ENCODE assay signal across 23 mouse cellular contexts in genomic region chr1:41285221-41285620, GRCm38 (mm10).
DNase-seq lines count a peak whose midpoint lies in the region; ATAC-seq and TF ChIP-seq lines count a peak whose summit lies in the region.
"Had no signal": no experiment of that assay in that cellular context is flagged by ENCODE, and none has a peak within 500 bp of the region (broad histone marks: within the 10 kb centered on the region; RNA-seq: fewer than 3 reads in every experiment).

No protein-coding gene starts in this region.

- H3K4me1 ChIP-seq in hindbrain, embryonic 16.5 days (ENCODE audit: control insufficient read depth, insufficient read depth, low read depth, low read length), result no peaks in the 10 kb centered on the region
- H3K4me1 ChIP-seq in hindbrain, embryonic 11.5 days (replicated peaks; ENCODE audit: control insufficient read depth, insufficient read depth, low read length), result no peaks in the 10 kb centered on the region
- H3K4me1 ChIP-seq in midbrain, postnatal 0 days (ENCODE audit: insufficient read depth, low read length), result no peaks in the 10 kb centered on the region
- H3K4me1 ChIP-seq in midbrain, embryonic 16.5 days (ENCODE audit: control insufficient read depth, insufficient read depth, low read length), result no peaks in the 10 kb centered on the region
- H3K4me1 ChIP-seq: embryonic facial prominence, embryonic 10.5 days; embryonic facial prominence, embryonic 12.5 days; forebrain, embryonic 13.5 days; forebrain, embryonic 15.5 days had no signal

- ATAC-seq in hindbrain, embryonic 16.5 days, result peak; percentile 40; the same call in 1 of the 2 replicates
- no peak for ATAC-seq in hindbrain, embryonic 11.5 days (ENCODE audit: low FRiP score)
- ATAC-seq in midbrain, postnatal 0 days (ENCODE audit: low FRiP score), result no peak
- ATAC-seq in midbrain, embryonic 16.5 days, result no peak
- ATAC-seq: activated CD4-positive, CD25-positive, alpha-beta regulatory T cell, adult 4 months; CD4-positive, CD25-positive, alpha-beta regulatory T cell, adult 4 months; forebrain, embryonic 13.5 days; forebrain, embryonic 15.5 days; forebrain, postnatal 0 days; Patski had no signal

- TF ChIP-seq CTCF in midbrain, postnatal 0 days (IDR thresholded peaks at IDR 0.05), result no peak

- peak; percentile 56 to 64 for DNase-seq in cerebellum, postnatal 10 days
- no peak for DNase-seq in cerebellum, postnatal 25 days
- DNase-seq in hindbrain, embryonic 11.5 days (ENCODE audit: low spot score), result no peak
- peak; percentile 16 for DNase-seq in midbrain, postnatal 0 days (ENCODE audit: low spot score)
- DNase-seq: adrenal gland, adult 8-10 months; adrenal gland, postnatal 14 days; adrenal gland, postnatal 36 days; B cell, adult 2 months; cerebellum, adult 11-12 months; cerebellum, adult 2 months; cerebellum, adult 9-11 months; forebrain, postnatal 0 days had no signal

- H3K36me3 ChIP-seq in hindbrain, embryonic 16.5 days (ENCODE audit: control insufficient read depth, insufficient read depth, low read length), result no peaks in the 10 kb centered on the region
- H3K36me3 ChIP-seq in hindbrain, embryonic 11.5 days (ENCODE audit: control insufficient read depth, insufficient read depth, low read length), result no peaks in the 10 kb centered on the region
- no peaks in the 10 kb centered on the region for H3K36me3 ChIP-seq in midbrain, postnatal 0 days (ENCODE audit: insufficient read depth, low read length)
- no peaks in the 10 kb centered on the region for H3K36me3 ChIP-seq in midbrain, embryonic 16.5 days (ENCODE audit: control insufficient read depth, insufficient read depth, low read length)
- H3K36me3 ChIP-seq: embryonic facial prominence, embryonic 10.5 days; embryonic facial prominence, embryonic 12.5 days; forebrain, embryonic 15.5 days; G1E had no signal

- H3K27ac ChIP-seq in hindbrain, embryonic 16.5 days (ENCODE audit: low read depth, low read length), result no peak overlapping the region
- no peak overlapping the region for H3K27ac ChIP-seq in hindbrain, embryonic 11.5 days (ENCODE audit: low read depth, low read length)
- no peak overlapping the region for H3K27ac ChIP-seq in midbrain, postnatal 0 days (ENCODE audit: low read depth, low read length)
- no peak overlapping the region for H3K27ac ChIP-seq in midbrain, embryonic 16.5 days (ENCODE audit: low read length)
- H3K27ac ChIP-seq: embryonic facial prominence, embryonic 10.5 days; embryonic facial prominence, embryonic 12.5 days; forebrain, embryonic 13.5 days; forebrain, embryonic 15.5 days had no signal

- H3K9me3 ChIP-seq in hindbrain, embryonic 16.5 days (ENCODE audit: control insufficient read depth, low read length), result no peaks in the 10 kb centered on the region
- H3K9me3 ChIP-seq in hindbrain, embryonic 11.5 days (ENCODE audit: control insufficient read depth, low read length), result no peaks in the 10 kb centered on the region
- no peaks in the 10 kb centered on the region; the same call in 1 of the 2 replicates for H3K9me3 ChIP-seq in midbrain, postnatal 0 days (ENCODE audit: low read length)
- H3K9me3 ChIP-seq in midbrain, embryonic 16.5 days (replicated peaks; ENCODE audit: control insufficient read depth, low read length, poor library complexity, severe bottlenecking), result 0 out of 2 replicates have a peak, but pooled peaks cover 2% of the 10 kb centered on the region
- H3K9me3 ChIP-seq: embryonic facial prominence, embryonic 10.5 days; embryonic facial prominence, embryonic 12.5 days; forebrain, embryonic 13.5 days; forebrain, embryonic 15.5 days had no signal

- H3K4me2 ChIP-seq in hindbrain, embryonic 16.5 days (ENCODE audit: low read length), result no peak overlapping the region
- no peak overlapping the region for H3K4me2 ChIP-seq in hindbrain, embryonic 11.5 days (replicated peaks; ENCODE audit: low read depth, low read length)
- no peak overlapping the region for H3K4me2 ChIP-seq in midbrain, postnatal 0 days (ENCODE audit: low read depth, low read length, poor library complexity, severe bottlenecking)
- no peak overlapping the region for H3K4me2 ChIP-seq in midbrain, embryonic 16.5 days (ENCODE audit: low read length)
- H3K4me2 ChIP-seq: embryonic facial prominence, embryonic 12.5 days; forebrain, embryonic 13.5 days; forebrain, embryonic 15.5 days had no signal

- no peaks in the 10 kb centered on the region for H3K27me3 ChIP-seq in hindbrain, embryonic 16.5 days (replicated peaks; ENCODE audit: control insufficient read depth, insufficient read depth, low read length)
- no peaks in the 10 kb centered on the region for H3K27me3 ChIP-seq in hindbrain, embryonic 11.5 days (ENCODE audit: control insufficient read depth, insufficient read depth, low read length)
- H3K27me3 ChIP-seq in midbrain, postnatal 0 days (ENCODE audit: insufficient read depth, low read length), result no peaks in the 10 kb centered on the region
- no peaks in the 10 kb centered on the region for H3K27me3 ChIP-seq in midbrain, embryonic 16.5 days (ENCODE audit: control insufficient read depth, insufficient read depth, low read depth, low read length)
- H3K27me3 ChIP-seq: CH12.LX; embryonic facial prominence, embryonic 12.5 days; forebrain, embryonic 13.5 days; forebrain, embryonic 15.5 days had no signal

- WGBS in hindbrain, embryonic 16.5 days, result 77% methylated on average over 9 of the region's 9 CpGs
- WGBS in hindbrain, embryonic 11.5 days, result 89% methylated on average over 9 of the region's 9 CpGs
- 84% methylated on average over 9 of the region's 9 CpGs for WGBS in midbrain, postnatal 0 days
- 82% methylated on average over 9 of the region's 9 CpGs for WGBS in midbrain, embryonic 16.5 days

- H3K4me3 ChIP-seq in hindbrain, embryonic 16.5 days (ENCODE audit: low read length), result no peak overlapping the region
- H3K4me3 ChIP-seq in hindbrain, embryonic 11.5 days (ENCODE audit: low read depth, low read length), result no peak overlapping the region
- no peak overlapping the region for H3K4me3 ChIP-seq in midbrain, postnatal 0 days (ENCODE audit: low read depth, low read length)
- no peak overlapping the region for H3K4me3 ChIP-seq in midbrain, embryonic 16.5 days (ENCODE audit: low read depth, low read length)
- H3K4me3 ChIP-seq: embryonic facial prominence, embryonic 10.5 days; embryonic facial prominence, embryonic 12.5 days; forebrain, embryonic 13.5 days; forebrain, embryonic 15.5 days had no signal

- no peak overlapping the region for H3K9ac ChIP-seq in hindbrain, embryonic 16.5 days (ENCODE audit: low read depth, low read length)
- no peak overlapping the region for H3K9ac ChIP-seq in hindbrain, embryonic 11.5 days (ENCODE audit: low read depth, low read length)
- no peak overlapping the region for H3K9ac ChIP-seq in midbrain, postnatal 0 days (replicated peaks; ENCODE audit: low read length, poor library complexity, severe bottlenecking)
- no peak overlapping the region for H3K9ac ChIP-seq in midbrain, embryonic 16.5 days (ENCODE audit: low read depth, low read length)
- H3K9ac ChIP-seq: embryonic facial prominence, embryonic 12.5 days; forebrain, embryonic 13.5 days; forebrain, embryonic 15.5 days; forebrain, postnatal 0 days had no signal

Comparison
In these comparisons a context has a peak if more than half of its experiments do, and no peak if none do; other contexts are left out.
1. DNase-seq: peak in cerebellum, postnatal 10 days (2 of 2) and midbrain, postnatal 0 days (single experiment); none in cerebellum, postnatal 25 days (0 of 2) and hindbrain, embryonic 11.5 days (single experiment).